18 mouse cellular contexts compared by ENCODE assay signal in the genomic region with DNA sequence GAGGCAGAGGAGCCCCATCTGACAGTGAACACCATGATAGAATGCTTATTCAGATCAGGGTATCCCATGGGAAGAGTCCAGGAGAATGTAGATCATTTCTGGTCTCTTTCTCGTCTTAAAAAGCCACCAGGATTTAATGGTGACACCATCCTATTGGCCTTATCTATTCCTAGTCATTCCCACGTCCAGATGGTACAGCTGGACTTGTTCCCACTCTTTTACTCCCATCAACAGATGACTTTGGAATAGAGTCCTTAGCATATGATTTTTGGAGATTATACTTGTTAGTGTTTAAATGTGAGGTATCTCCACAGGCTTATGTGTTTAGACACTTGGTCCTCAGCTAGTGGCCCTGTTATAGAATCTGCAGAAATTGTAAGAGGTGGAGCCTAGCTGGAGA.
DNase-seq lines count a peak whose midpoint lies in the region; ATAC-seq lines count a peak whose summit lies in the region.
"Had no signal": no experiment of that assay in that cellular context is flagged by ENCODE, and none has a peak within 500 bp of the region (broad histone marks: within the 10 kb centered on the region; RNA-seq: fewer than 3 reads in every experiment).

No protein-coding gene starts in this region.

- no peak overlapping the region for H3K27ac ChIP-seq in forebrain, embryonic 10.5 days
- H3K27ac ChIP-seq: embryonic facial prominence, embryonic 12.5 days; forebrain, embryonic 12.5 days; gastrocnemius, adult 2 months; heart, embryonic 13.5 days; hindbrain, embryonic 15.5 days had no signal

- no peak overlapping the region for H3K4me3 ChIP-seq in forebrain, embryonic 10.5 days
- H3K4me3 ChIP-seq: embryonic facial prominence, embryonic 12.5 days; forebrain, embryonic 12.5 days; gastrocnemius, adult 2 months; heart, embryonic 13.5 days; hindbrain, embryonic 15.5 days had no signal

- no peaks in the 10 kb centered on the region for H3K4me1 ChIP-seq in forebrain, embryonic 10.5 days
- H3K4me1 ChIP-seq: embryonic facial prominence, embryonic 12.5 days; forebrain, embryonic 12.5 days; heart, embryonic 13.5 days; hindbrain, embryonic 15.5 days had no signal

- H3K27me3 ChIP-seq in forebrain, embryonic 10.5 days (ENCODE audit: poor library complexity, severe bottlenecking): no peaks in the 10 kb centered on the region
- H3K27me3 ChIP-seq: embryonic facial prominence, embryonic 12.5 days; forebrain, embryonic 12.5 days; heart, embryonic 13.5 days; hindbrain, embryonic 15.5 days had no signal

- no peaks in the 10 kb centered on the region for H3K9me3 ChIP-seq in forebrain, embryonic 10.5 days
- H3K9me3 ChIP-seq: embryonic facial prominence, embryonic 12.5 days; forebrain, embryonic 12.5 days; heart, embryonic 13.5 days; hindbrain, embryonic 15.5 days had no signal

- peak; percentile 51 for ATAC-seq in frontal cortex, adult (ENCODE audit: low TSS enrichment)
- no peak for ATAC-seq in megakaryocyte-erythroid progenitor cell, adult 5-6 weeks (replicated peaks; ENCODE audit: low FRiP score, low TSS enrichment, poor library complexity, severe bottlenecking)
- ATAC-seq: forebrain, embryonic 16.5 days had no signal

- DNase-seq in frontal cortex, postnatal 14 days (ENCODE audit: low spot score in 2 of 2): no peak
- DNase-seq in layer of hippocampus, adult 9-10 months (ENCODE audit: low spot score): peak; percentile 21
- no peak for DNase-seq in layer of hippocampus, postnatal 25 days (ENCODE audit: extremely low spot score in 1 of 2, low spot score in 1 of 2)
- peak; percentile 49 for DNase-seq in cerebellum, adult 9-11 months
- DNase-seq in forebrain, embryonic 10.5 days (ENCODE audit: extremely low spot score, low spot score): no peak
- DNase-seq: adrenal gland, adult 2 months; adrenal gland, postnatal 25 days; gastrocnemius, adult 2 months; gastrocnemius, postnatal 25 days; heart, postnatal 36 days; kidney, adult 11 months had no signal

- 72% methylated on average over 2 of the region's 2 CpGs for WGBS in forebrain, embryonic 10.5 days

- no peaks in the 10 kb centered on the region for H3K36me3 ChIP-seq in forebrain, embryonic 10.5 days (replicated peaks)
- H3K36me3 ChIP-seq: embryonic facial prominence, embryonic 12.5 days; forebrain, embryonic 12.5 days; heart, embryonic 13.5 days; hindbrain, embryonic 15.5 days had no signal

Comparison
In these comparisons a context has a peak if more than half of its experiments do, and no peak if none do; other contexts are left out.
1. DNase-seq: peak in layer of hippocampus, adult 9-10 months (single experiment) and cerebellum, adult 9-11 months (single experiment); none in frontal cortex, postnatal 14 days (0 of 2), layer of hippocampus, postnatal 25 days (0 of 2) and forebrain, embryonic 10.5 days (single experiment).